Mouse (Mus musculus) MEL (cell line): ENCODE measurements around the gene Krtap3-3. TPM values are rescaled to one million over a fixed set of nuclear protein-coding genes. Genes with fewer than 3 reads are reported as not detected.
"Not testable (repeated sequence)": the region's sequence is repeated elsewhere in the genome, so short reads cannot be mapped to it uniquely, and the experiment has no call there.

Experiments
- DNase-seq: peaks from one replicate; pipeline ENCODE4 v3.0.0; 2011; ENCODE audit warnings: low read depth, low spot score
- H3K27ac ChIP-seq: 2 replicates; pipeline ENCODE4 v1.5.1; 2012; ENCODE audit warnings: low read depth, mild to moderate bottlenecking, control low read depth, low read length, moderate library complexity; ENCODE audit not compliant: control insufficient read depth
- H3K27me3 ChIP-seq, 2 experiments: fragments of 150-350 bp in 1 of 2; sonication (generic) in 1 of 2; 2 replicates each; pipeline ENCODE4 v1.6.1; 2012; ENCODE audit warnings: low read length in 2 of 2, mild to moderate bottlenecking in 2 of 2, improper control_type of control experiment in 1 of 2, moderate library complexity in 1 of 2; ENCODE audit not compliant: insufficient read depth in 2 of 2, control insufficient read depth in 1 of 2
- H3K36me3 ChIP-seq, 2 experiments: 2 replicates each; pipeline ENCODE4 v1.6.1; 2012 to 2014; ENCODE audit warnings: low read length in 2 of 2, improper control_type of control experiment in 1 of 2, inconsistent platforms in 1 of 2, mild to moderate bottlenecking in 1 of 2; ENCODE audit not compliant: insufficient read depth in 2 of 2, control insufficient read depth in 1 of 2
- H3K4me1 ChIP-seq, 2 experiments: fragments of 150-350 bp in 1 of 2; sonication (generic) in 1 of 2; 2 replicates each; pipeline ENCODE4 v1.6.1; 2012; ENCODE audit warnings: low read length in 2 of 2, improper control_type of control experiment in 1 of 2, mild to moderate bottlenecking in 1 of 2; ENCODE audit not compliant: insufficient read depth in 2 of 2, control insufficient read depth in 1 of 2
- H3K4me3 ChIP-seq, 2 experiments: fragments of 150-350 bp in 1 of 2; sonication (generic) in 1 of 2; 2 replicates each; pipeline ENCODE4 v1.5.1; 2012; ENCODE audit warnings: low read depth in 2 of 2, low read length in 2 of 2, mild to moderate bottlenecking in 2 of 2, moderate library complexity in 2 of 2, control low read depth in 1 of 2, improper control_type of control experiment in 1 of 2; ENCODE audit not compliant: control insufficient read depth in 1 of 2, insufficient read depth in 1 of 2
- H3K79me2 ChIP-seq: 2 replicates; pipeline ENCODE4 v1.6.1; 2012; ENCODE audit warnings: mild to moderate bottlenecking, low read length, moderate library complexity; ENCODE audit not compliant: control insufficient read depth, poor library complexity, insufficient read depth
- H3K9ac ChIP-seq: 2 replicates; pipeline ENCODE4 v1.6.1; 2012; ENCODE audit warnings: low read depth, mild to moderate bottlenecking, control low read depth, low read length, moderate library complexity; ENCODE audit not compliant: control insufficient read depth, poor library complexity, severe bottlenecking
- H3K9me3 ChIP-seq: fragments of 150-350 bp; sonication (generic); replicated peaks from 2 replicates; pipeline ENCODE4 v1.6.1; 2012; ENCODE audit warnings: mild to moderate bottlenecking, low read length, improper control_type of control experiment, moderate library complexity; ENCODE audit not compliant: insufficient read depth
- BHLHE40 ChIP-seq: IDR thresholded peaks from 2 replicates; pipeline ENCODE4 v1.6.1; 2012; ENCODE audit warnings: low read depth, mild to moderate bottlenecking, inconsistent platforms, low read length, improper control_type of control experiment, borderline replicate concordance
- CHD1 ChIP-seq: IDR thresholded peaks from 2 replicates; pipeline ENCODE4 v1.6.1; 2012; ENCODE audit warnings: low read depth, mild to moderate bottlenecking, inconsistent platforms, low read length, improper control_type of control experiment
- CHD2 ChIP-seq: IDR thresholded peaks from 2 replicates; pipeline ENCODE4 v1.6.1; 2011; ENCODE audit warnings: low read length, improper control_type of control experiment
- ELF1 ChIP-seq: IDR thresholded peaks from 2 replicates; pipeline ENCODE4 v1.6.1; 2014; ENCODE audit warnings: low read depth, mild to moderate bottlenecking, inconsistent platforms, low read length, improper control_type of control experiment, moderate library complexity
- ETS1 ChIP-seq: IDR thresholded peaks from 2 replicates; pipeline ENCODE4 v1.6.1; 2012; ENCODE audit warnings: low read depth, mild to moderate bottlenecking, inconsistent platforms, low read length, improper control_type of control experiment, moderate library complexity
- GABPA ChIP-seq: IDR thresholded peaks from 2 replicates; pipeline ENCODE4 v1.6.1; 2012; ENCODE audit warnings: low read depth, mild to moderate bottlenecking, inconsistent platforms, low read length, improper control_type of control experiment, moderate library complexity
- HCFC1 ChIP-seq: IDR thresholded peaks from 2 replicates; pipeline ENCODE4 v1.6.1; 2012; ENCODE audit warnings: low read depth, mild to moderate bottlenecking, inconsistent platforms, low read length, improper control_type of control experiment, moderate library complexity
- JUND ChIP-seq: IDR thresholded peaks from 2 replicates; pipeline ENCODE4 v1.6.1; 2011; ENCODE audit warnings: low read depth, mild to moderate bottlenecking, improper control_type of control experiment, low read length
- MAFK ChIP-seq: IDR thresholded peaks from 2 replicates; pipeline ENCODE4 v1.6.1; 2011; ENCODE audit warnings: low read depth, mild to moderate bottlenecking, low read length, improper control_type of control experiment, borderline replicate concordance
- MAZ ChIP-seq: IDR thresholded peaks from 2 replicates; pipeline ENCODE4 v1.6.1; 2012; ENCODE audit warnings: low read depth, mild to moderate bottlenecking, inconsistent platforms, low read length, improper control_type of control experiment
- MEF2A ChIP-seq: IDR thresholded peaks from 2 replicates; pipeline ENCODE4 v1.6.1; 2014; ENCODE audit warnings: low read depth, mild to moderate bottlenecking, inconsistent platforms, low read length, improper control_type of control experiment; ENCODE audit not compliant: poor library complexity, insufficient replicate concordance, severe bottlenecking; ENCODE audit errors: extremely low read depth
- MXI1 ChIP-seq: IDR thresholded peaks from 2 replicates; pipeline ENCODE4 v1.6.1; 2011; ENCODE audit warnings: mild to moderate bottlenecking, low read depth, low read length, improper control_type of control experiment
- MYB ChIP-seq: IDR thresholded peaks from 2 replicates; pipeline ENCODE4 v1.6.1; 2011; ENCODE audit warnings: mild to moderate bottlenecking, low read depth, low read length, improper control_type of control experiment
- MYC ChIP-seq: IDR thresholded peaks from 2 replicates; pipeline ENCODE4 v1.6.1; 2011; ENCODE audit warnings: low read depth, mild to moderate bottlenecking, low read length, improper control_type of control experiment, moderate library complexity
- NELFE ChIP-seq: IDR thresholded peaks from 2 replicates; pipeline ENCODE4 v1.6.1; 2011; ENCODE audit warnings: low read depth, low read length, improper control_type of control experiment
- NRF1 ChIP-seq: IDR thresholded peaks from 2 replicates; pipeline ENCODE4 v1.6.1; 2014; ENCODE audit warnings: low read depth, mild to moderate bottlenecking, inconsistent platforms, low read length, improper control_type of control experiment, moderate library complexity; ENCODE audit not compliant: poor library complexity, insufficient read depth, severe bottlenecking
- POLR2A ChIP-seq, 2 experiments: IDR thresholded peaks; 2 replicates each; pipeline ENCODE4 v1.6.1; 2011 to 2012; ENCODE audit warnings: low read length in 2 of 2, mild to moderate bottlenecking in 2 of 2, control low read depth in 1 of 2, improper control_type of control experiment in 1 of 2, low read depth in 1 of 2, moderate library complexity in 1 of 2; ENCODE audit not compliant: control insufficient read depth in 1 of 2, insufficient read depth in 1 of 2, poor library complexity in 1 of 2
- POLR2AphosphoS2 ChIP-seq: IDR thresholded peaks from 2 replicates; pipeline ENCODE4 v1.6.1; 2011; ENCODE audit warnings: low read length, improper control_type of control experiment
- RAD21 ChIP-seq: IDR thresholded peaks from 2 replicates; pipeline ENCODE4 v1.6.1; 2011; ENCODE audit warnings: mild to moderate bottlenecking, low read depth, low read length, improper control_type of control experiment
- SIN3A ChIP-seq: IDR thresholded peaks from 2 replicates; pipeline ENCODE4 v1.6.1; 2012; ENCODE audit warnings: low read length, improper control_type of control experiment, inconsistent platforms
- TAL1 ChIP-seq: IDR thresholded peaks from 2 replicates; pipeline ENCODE4 v1.6.1; 2012; ENCODE audit warnings: mild to moderate bottlenecking, inconsistent platforms, low read length, moderate library complexity, mixed read lengths
- TBP ChIP-seq: IDR thresholded peaks from 2 replicates; pipeline ENCODE4 v1.8.0; 2011; ENCODE audit warnings: low read depth, low read length, improper control_type of control experiment
- USF2 ChIP-seq, 2 experiments: IDR thresholded peaks; 2 replicates each; pipeline ENCODE4 v1.6.1; 2011 to 2012; ENCODE audit warnings: improper control_type of control experiment in 2 of 2, low read length in 2 of 2, borderline replicate concordance in 1 of 2, inconsistent platforms in 1 of 2, low read depth in 1 of 2, mild to moderate bottlenecking in 1 of 2; ENCODE audit not compliant: insufficient read depth in 1 of 2
- ZC3H11A ChIP-seq: IDR thresholded peaks from 2 replicates; pipeline ENCODE4 v1.6.1; 2012; ENCODE audit warnings: low read depth, mild to moderate bottlenecking, inconsistent platforms, low read length, improper control_type of control experiment
- ZKSCAN1 ChIP-seq: IDR thresholded peaks from 2 replicates; pipeline ENCODE4 v1.6.1; 2012; ENCODE audit warnings: low read depth, mild to moderate bottlenecking, inconsistent platforms, low read length, improper control_type of control experiment, moderate library complexity
- ZMIZ1 ChIP-seq: IDR thresholded peaks from 2 replicates; pipeline ENCODE4 v1.6.1; 2012; ENCODE audit warnings: low read depth, mild to moderate bottlenecking, inconsistent platforms, low read length, improper control_type of control experiment, moderate library complexity
- ZNF384 ChIP-seq: IDR thresholded peaks from 2 replicates; pipeline ENCODE4 v1.6.1; 2012; ENCODE audit warnings: low read depth, mild to moderate bottlenecking, inconsistent platforms, low read length, improper control_type of control experiment
- polyA plus RNA-seq, 2 experiments: library from polyadenylated mRNA; stranded (reverse) in 1 of 2; unstranded in 1 of 2; fragments of >175 nt in 1 of 2; fragments of >200 nt in 1 of 2; gene quantifications; 2 replicates each; pipeline versions ENCODE4 v1.2.1 to v1.2.4; 2012; ENCODE audit warnings: low replicate concordance in 2 of 2, low read depth in 1 of 2; ENCODE audit not compliant: insufficient read length in 2 of 2, insufficient read depth in 1 of 2, missing spikeins in 1 of 2
- total RNA-seq: library from RNA; depleted of rRNA; stranded (reverse); fragments of 300-350 nt; gene quantifications from 2 replicates; pipeline ENCODE4 v1.2.3, GENCODE M21; 2012; rRNA removed

The Krtap3-3 gene
- total RNA-seq = not detected in 2 replicates
- not detected for polyA plus RNA-seq

- no peak within 1 kb of the TSS for H3K9ac ChIP-seq
- H3K4me1 ChIP-seq = no peaks in the 10 kb centered on the region
- H3K27me3 ChIP-seq = no peaks in the 10 kb centered on the region
- H3K36me3 ChIP-seq = no peaks in the 10 kb centered on the region
- no peak for TF ChIP-seq NELFE
- no peak for TF ChIP-seq POLR2A (IDR thresholded peaks at IDR 0.05; ENCODE audit: control insufficient read depth in 1 of 2, insufficient read depth in 1 of 2, low read depth in 1 of 2, low read length in 2 of 2, poor library complexity in 1 of 2)
- TF ChIP-seq HCFC1 = no peak
- TF ChIP-seq MAFK = no peak
- no peak for TF ChIP-seq MXI1
- TF ChIP-seq GABPA = no peak
- TF ChIP-seq ZKSCAN1 = no peak
- TF ChIP-seq RAD21 = no peak
- no peak for TF ChIP-seq SIN3A
- TF ChIP-seq POLR2AphosphoS2 = no peak
- TF ChIP-seq ETS1 = no peak
- TF ChIP-seq MEF2A = no peak
- TF ChIP-seq MYB = no peak
- TF ChIP-seq ZC3H11A = no peak
- TF ChIP-seq JUND = no peak
- no peak for TF ChIP-seq BHLHE40
- H3K27ac ChIP-seq = no peak within 1 kb of the TSS
- no peak for DNase-seq
- H3K9me3 ChIP-seq = no peaks in the 10 kb centered on the region
- H3K4me3 ChIP-seq = no peak within 1 kb of the TSS
- H3K79me2 ChIP-seq = no peaks in the 10 kb centered on the region
Measured at GRCm38 (mm10) chr11:99550765-99551164, at the start of gene Krtap3-3. Gene Krtap3-3 (minus strand): TSS chr11:99550865.

GRCm38 (mm10) chr11:99597742-99598141 is 47.1 kb upstream of the Krtap3-3 start, which contains the start of gene Krtap9-3:
Gene Krtap9-3 (minus strand): TSS chr11:99598105.
- H3K27me3 ChIP-seq, DNase-seq, H3K9me3 ChIP-seq, H3K9ac ChIP-seq, H3K4me1 ChIP-seq, H3K36me3 ChIP-seq, H3K79me2 ChIP-seq, H3K27ac ChIP-seq, H3K4me3 ChIP-seq: not testable (repeated sequence)

GRCm38 (mm10) chr11:99590981-99591380 is 40.3 kb upstream of the Krtap3-3 start, which contains the start of gene Krtap1-3:
Gene Krtap1-3 (minus strand): TSS chr11:99591339.
- no peaks in the 10 kb centered on the region for H3K4me1 ChIP-seq
- H3K79me2 ChIP-seq = no peaks in the 10 kb centered on the region
- TF ChIP-seq SIN3A (no peak), CHD2 (no peak), MYB (no peak), NELFE (no peak), TAL1 (no peak), TBP (no peak), ZNF384 (no peak), MAZ (no peak), JUND (no peak), ZC3H11A (no peak), USF2 (IDR thresholded peaks at IDR 0.05; ENCODE audit: borderline replicate concordance in 1 of 2, insufficient read depth in 1 of 2, low read depth in 1 of 2, low read length in 2 of 2) (no peak), CHD1 (no peak), ETS1 (no peak), MYC (no peak), ZMIZ1 (no peak), ELF1 (no peak), NRF1 (no peak)
- H3K4me3 ChIP-seq = no peak within 1 kb of the TSS
- no peak within 1 kb of the TSS for H3K27ac ChIP-seq
- no peak for DNase-seq
- H3K36me3 ChIP-seq = no peaks in the 10 kb centered on the region
- no peaks in the 10 kb centered on the region for H3K9me3 ChIP-seq
- no peak within 1 kb of the TSS for H3K9ac ChIP-seq
- no peaks in the 10 kb centered on the region for H3K27me3 ChIP-seq
